Mouse (Mus musculus) gastrocnemius, postnatal 10 days (tissue): ENCODE results near the gene Pik3cg. TPM values are rescaled to one million over a fixed set of nuclear protein-coding genes. Genes with fewer than 3 reads are reported as not detected.

Experiments
- DNase-seq: peaks from one replicate; pipeline ENCODE4 v3.0.0; 2021; ENCODE audit warnings: mixed read lengths
- total RNA-seq, 2 experiments: library from RNA; stranded (reverse); gene quantifications; 2 replicates each; pipeline ENCODE4 v1.2.3; 2021

Pik3cg gene
- total RNA-seq, 2 experiments from 2014 or later, result 2.0 to 3.6 TPM

DNA sequence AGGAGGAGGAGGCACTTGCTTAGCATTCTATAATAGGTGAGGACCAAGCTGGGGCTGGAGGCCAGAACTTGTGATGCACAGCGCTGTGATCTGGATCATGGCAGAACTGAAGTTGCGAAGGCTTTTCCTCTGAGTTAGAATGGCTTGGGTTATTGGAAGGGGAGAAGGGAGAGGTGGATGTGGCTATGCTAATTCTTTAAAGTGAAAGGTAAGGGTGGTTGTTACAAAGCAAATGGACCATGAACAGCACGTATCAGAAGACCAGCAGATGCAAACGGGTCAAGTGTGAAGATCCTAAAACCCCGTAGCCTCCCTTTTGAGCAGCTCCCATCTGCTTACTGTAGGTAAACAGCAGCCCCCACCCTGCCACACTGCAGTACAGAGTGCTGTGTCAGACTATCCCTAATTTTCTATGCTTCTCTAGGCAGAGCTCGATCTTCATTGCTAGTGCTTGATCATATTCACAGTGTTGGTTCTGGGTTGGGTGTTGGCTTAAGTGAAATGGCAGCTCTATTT, 7.3 kb downstream of the Pik3cg start:
- no peak for DNase-seq

DNA sequence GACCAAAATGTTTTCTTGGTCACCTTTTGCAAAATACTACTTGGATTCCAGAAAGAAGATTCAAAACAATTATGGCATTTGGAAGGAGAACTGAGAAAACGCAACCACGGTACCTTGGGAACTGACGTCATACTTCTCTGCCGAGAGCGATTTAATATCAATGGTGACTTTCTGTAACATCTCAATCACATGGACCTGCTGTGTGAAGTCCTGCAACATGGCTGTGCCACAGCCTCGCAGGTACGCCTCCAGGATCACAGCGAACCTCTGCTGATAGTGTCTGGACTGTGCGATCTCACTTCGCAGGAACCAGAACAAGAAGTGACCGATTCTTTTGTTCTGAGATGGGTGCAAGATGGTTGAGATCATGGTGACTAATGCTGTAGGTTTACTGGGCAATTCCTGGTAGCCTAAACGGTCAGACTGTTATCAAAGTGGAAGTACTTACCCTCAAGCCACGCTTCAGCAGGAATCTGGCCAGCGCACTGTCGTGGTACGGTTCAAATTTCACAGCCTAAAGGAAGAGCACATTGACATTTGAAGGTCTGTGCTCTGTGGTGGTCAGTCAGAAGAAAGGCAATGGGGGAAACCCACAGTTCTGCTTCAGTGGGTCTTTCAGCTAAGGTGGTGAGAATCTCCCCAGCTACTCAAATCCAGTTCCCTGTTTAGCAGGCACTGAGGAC, 7.9 kb downstream of the Pik3cg start:
- no peak for DNase-seq

DNA sequence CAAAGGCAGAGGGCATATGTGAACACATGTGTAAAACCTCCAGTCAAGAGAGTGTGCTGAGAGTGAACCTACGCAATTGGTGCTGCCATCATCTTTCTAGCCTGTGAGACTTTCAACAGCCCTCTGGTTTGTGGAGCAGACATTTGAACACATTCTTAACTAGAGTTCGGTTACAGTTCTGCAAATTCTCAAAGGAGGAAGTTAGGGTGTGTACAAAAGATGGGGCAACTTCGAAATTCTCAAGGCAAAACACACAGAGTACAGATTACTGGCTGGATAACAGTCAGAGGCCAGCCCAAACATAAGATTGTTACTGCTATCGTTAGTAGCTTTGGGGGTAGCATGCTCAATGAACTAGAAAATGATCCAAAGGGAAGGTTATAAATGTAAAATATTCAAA, 9.0 kb downstream of the Pik3cg start:
- DNase-seq, result no peak

DNA sequence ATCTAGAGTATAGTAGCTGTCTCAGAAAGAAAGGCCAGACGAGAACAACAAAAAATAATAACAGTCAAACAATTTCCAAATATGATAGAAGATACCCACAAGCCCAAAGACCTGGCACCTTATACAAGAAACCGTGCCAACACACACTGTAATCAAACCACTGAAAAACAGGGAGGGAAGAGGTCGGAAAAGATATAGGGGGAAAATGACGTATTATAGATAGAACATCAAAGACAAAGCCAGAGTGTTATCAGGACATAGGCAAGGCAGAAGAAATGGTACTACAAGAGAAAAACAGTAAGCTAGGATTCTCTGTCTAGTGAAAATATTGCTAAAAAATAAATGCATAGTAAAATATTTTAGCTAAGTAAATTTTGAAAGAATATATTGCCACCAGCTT, 10.4 kb downstream of the Pik3cg start:
- no peak for DNase-seq

DNA sequence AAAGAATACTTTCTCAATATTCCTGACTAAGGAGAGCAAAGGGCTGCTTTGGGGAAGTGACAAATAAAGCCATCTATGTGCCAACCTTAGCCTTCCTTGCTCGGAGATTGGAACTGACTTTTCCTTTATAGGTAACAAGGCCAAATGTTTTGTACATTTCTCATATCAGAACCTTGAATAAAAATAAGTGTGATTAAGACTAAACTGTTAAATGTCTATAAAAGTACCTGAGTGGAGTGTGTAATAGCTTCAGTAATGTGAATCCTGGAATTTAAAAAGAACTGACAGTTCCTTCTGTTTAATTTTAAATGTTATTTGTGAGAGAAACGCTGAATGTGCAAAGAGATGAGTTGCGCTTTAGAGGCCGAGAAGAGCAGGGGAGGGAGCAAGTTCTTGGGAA, 13.5 kb downstream of the Pik3cg start:
- DNase-seq, result no peak

DNA sequence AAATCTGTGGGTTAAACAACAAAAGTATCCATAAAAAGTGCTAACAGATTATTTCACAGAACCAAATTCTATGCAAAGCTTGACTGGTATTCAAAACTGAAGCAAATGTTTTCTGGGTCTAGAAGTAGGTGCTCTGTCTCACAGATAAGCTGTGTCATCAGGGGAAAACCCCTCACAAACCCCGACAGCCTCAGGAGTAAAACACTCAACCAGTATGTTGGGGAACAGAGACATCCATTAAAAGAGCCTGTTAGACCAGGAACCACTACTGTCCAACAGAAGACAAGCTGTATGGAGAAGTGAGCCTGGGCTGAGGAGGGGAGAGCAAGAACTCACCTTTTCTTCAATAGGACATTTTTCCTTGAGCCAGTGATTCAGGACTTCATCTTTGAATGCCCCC, 14.1 kb downstream of the Pik3cg start:
- no peak for DNase-seq

DNA sequence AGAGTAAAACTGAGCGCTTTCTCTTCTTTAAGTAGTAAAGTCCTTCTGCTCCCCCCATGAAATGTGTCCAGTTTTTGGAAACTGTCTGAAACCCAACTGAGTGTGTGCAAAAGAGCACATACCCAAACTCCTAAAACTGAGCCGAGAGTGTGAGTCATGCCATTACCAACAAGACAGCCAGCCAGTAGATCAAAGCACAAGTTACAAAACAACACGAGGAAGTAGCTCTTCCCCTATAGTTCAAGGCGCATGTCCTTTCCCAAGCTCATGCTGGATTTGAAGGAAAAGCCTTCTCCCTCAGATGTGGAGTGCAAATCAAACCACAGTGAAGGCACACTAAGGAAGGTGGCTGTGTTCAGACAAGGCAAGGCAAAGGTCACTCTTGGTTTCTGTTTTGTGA, 17.5 kb downstream of the Pik3cg start:
- no peak for DNase-seq

DNA sequence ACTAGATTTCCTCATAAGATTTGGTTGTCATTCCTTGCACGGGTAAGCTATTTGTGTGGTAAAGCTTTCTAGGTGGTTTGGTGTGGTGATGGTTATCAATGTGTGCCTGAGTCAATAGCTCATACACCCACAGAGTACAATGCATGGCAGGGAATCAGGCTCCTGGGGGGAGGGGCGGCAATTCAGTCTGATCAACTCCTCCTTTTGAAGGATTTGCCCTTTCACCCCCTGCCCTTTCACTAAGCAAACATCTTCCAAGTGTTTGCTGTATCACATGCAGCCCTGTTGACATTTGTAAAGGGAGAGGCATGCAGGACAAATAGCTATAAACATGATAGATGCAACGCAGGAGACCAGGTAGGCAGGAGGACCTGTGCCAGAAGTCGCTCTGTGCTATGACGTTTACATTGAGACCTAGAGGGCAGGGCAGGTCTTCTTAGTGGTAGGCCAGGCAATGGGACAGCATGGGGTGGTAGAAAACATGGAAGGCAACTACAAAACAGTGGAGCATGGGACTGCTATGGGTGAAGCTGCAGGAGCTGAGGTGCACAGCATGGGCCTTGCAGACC, 20.7 kb downstream of the Pik3cg start:
- no peak for DNase-seq

DNA sequence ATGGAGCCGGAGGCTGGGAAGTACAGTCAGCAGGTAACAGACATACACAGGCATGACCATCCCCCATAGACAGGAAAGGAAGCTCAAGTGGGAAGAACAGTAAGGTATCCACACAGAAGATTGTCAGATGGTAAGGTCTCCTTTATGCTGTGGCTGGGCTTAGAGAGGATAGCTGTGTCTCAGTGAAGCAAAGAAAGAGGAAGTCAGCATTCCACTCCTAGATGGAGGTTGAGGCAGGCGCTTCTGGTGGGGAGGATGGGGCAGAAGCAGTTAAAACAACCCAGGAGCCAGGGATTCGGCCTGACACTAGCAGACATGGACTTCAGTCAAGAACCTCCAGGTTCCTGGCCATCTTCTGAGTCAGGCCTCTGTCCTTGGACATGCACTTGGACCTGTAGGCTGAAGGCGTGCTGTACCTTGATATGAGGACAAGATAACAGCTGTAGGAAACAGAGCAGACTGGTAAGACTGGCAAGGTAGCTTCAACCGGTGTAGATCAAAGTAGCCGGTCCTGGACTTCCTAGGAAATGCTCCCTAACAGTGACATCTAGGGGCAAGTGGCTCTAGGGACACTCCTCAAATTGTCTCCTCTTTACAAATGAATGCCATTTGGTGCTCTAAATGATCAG, 21.7 kb downstream of the Pik3cg start:
- DNase-seq, result no peak

DNA sequence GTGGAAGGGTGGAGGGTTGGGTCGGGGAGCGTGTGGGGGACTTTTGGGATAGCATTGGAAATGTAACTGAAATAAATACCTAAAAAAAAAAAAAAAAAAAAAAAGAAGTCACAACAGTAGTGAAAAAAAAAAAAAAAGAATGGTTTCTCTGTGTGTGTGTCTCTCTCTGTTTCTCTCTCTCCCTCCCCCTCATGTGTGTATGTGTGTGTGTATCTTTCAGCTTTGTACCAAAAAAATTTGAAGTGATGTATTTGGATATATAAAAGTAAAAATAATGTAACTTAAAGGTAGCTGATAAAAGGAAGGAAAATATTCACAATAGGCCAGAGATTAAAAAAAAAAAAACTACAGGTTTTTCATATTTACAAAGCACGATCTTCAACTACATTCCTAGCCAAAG, 23.6 kb downstream of the Pik3cg start:
- no peak for DNase-seq

DNA sequence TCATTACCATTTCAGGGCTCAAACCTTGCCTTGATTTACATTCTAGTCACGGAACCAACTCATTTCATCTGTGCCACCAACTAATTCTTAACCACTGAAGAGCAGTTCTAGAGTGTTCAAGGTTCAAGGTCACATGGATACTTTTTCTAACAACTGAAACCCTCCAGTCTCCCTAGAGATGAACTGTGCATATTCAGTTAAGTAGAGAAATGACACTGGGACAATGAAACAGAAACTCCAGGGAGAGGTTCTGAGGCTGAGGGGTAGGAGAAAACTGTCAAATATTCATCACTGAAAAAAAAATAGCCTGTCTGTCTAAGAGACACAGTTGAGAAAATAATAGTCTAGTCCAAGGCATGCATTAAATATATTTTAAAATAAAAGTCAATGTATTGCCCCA, 24.9 kb downstream of the Pik3cg start:
- DNase-seq, result no peak

DNA sequence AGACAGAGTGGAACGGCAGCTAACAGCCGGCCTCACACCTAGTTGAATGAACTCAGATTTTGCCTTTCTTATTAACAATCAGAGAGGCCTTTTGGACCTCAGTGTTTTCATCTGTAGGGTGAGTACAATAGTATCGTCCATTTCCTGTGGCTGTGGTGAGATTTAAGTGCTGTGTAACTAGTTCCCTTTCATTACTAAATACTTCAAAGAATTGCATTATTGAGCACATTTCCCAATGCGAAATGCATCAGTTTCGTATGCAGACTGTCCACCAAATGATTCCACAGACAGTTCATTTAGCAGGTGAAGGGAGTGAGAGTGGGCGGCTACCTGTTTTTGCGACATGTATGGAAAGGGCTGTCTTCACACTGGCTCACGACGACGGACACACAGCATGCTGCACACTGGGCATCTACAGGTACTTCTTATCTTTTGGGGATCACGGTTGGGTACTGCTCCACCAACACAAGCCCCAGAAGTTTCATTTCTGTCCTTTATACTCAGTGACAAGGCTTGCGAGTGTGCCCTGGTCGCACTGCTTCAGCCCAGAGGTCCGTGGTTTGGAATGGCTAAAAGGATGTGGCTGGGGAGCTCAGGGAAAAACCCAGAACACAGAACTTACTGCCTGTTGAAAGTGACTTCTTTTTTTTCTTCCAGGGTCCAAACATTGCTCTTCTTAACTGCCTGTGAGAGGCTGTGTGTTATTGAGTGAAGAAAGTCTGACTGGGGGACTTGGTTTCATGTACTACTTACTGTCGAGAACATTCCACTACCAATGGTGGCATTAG, 25.6 kb downstream of the Pik3cg start:
- no peak for DNase-seq

DNA sequence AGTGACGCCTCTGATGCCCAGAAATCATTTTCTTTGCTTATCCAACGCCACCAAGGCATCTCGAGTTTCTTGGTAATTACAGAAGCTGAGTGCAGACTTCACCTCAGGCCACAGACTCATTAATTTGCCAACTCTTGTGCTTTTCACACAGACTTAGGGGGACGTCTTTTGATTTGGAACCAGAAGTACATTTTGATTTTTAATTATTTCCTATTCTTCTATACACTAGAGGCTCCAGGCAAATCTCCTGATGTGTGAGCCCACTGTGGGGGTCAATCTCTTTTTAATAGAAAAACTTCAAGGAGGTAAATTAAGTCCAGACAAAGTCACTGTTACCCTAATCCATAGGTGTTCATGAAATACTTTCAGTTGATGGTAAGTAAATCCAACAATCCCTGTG, 26.6 kb downstream of the Pik3cg start:
- DNase-seq, result no peak

DNA sequence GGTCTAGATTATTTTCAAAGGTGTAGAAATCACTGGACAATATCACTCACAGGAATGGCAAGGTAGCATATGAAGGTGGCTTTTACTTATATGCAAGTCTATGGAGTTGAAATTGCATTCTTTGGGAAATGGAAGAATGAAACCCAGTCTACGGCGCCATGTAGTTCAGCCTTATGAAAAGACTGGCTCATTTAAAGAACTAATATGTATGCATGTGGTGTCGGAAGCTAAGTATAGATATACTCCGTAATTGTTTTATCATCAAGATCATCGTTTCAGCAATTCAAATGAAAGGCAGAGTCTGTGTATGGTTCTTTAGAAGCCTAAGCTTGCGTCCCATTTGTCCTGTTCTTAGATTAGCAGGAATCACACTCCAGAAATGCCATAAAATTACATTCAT, 34.0 kb downstream of the Pik3cg start:
- DNase-seq, result no peak

DNA sequence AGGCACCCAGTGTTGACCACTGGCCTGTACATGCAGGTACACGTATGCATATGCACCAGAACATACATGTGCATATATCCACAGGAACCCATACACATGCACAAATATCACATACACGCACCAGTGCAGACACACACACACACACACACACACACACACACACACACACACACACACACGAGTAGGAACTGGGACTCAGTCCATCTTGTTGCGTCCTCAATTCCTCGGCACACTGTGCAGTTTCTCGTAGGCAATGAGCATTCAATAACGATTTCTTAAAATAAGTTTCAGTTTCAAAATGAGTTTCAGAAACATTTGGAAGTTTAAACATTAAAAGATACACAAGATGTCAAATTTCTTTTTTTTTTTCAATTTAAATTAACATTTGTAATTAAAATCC, 35.6 kb downstream of the Pik3cg start:
- DNase-seq, result no peak

DNA sequence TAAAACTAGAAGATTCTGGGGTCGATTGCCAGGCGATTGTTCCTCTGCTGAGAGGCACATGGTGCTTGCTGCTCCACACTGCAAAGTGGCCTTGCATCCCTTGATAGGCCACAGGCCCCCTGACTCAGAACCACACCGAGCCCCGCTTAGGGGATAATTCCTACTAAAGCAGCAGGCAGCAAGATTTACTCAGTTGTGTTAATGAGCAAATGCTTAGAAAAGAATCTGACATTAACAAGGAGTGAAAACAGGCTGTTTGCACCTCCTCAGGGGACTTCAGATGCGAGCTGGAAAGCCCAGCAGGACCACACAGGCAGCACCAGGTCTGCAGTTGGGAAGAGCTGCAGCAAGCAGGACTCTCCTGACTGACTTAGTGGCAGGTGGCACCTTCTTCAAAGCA, 39.3 kb downstream of the Pik3cg start:
- DNase-seq, result no peak

DNA sequence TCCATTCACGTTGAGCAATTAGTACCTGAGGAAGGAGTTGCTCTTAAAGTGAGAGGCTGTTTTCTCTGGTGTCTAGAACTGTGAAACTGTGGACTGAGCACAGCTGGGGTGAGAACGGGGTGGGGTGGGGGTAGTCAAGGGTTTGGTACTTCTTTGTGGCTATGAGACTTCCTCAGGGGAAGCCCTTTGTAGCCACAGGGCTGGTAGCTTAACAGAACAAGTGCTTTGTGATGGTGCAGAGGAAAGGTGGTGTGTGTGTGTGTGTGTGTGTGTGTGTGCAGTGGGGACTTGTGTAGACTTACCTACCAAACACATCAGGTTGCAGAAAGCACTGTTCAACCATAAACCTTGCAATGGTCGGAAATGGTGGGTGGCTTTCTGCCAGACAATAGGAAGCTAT, 39.7 kb downstream of the Pik3cg start:
- DNase-seq, result no peak

DNA sequence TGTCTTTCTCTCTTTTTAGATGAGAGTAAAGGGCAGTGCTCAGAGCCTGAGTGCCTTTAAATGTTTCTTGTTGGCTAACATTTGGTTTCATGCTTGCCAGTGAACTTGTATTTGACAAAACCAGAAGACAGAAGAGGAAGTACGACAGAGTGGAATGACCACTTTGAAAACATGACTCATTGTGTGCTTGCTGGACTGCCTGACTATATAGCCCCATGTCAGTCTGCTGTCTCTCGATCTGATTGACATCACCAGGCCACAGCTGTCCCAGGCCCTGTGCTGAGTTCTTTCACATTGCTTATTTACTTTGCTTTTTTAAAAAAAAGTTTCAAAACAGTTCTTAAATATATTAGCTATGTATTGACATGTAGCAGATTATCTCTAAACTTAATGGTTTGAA, 44.8 kb downstream of the Pik3cg start:
- DNase-seq, result no peak

DNA sequence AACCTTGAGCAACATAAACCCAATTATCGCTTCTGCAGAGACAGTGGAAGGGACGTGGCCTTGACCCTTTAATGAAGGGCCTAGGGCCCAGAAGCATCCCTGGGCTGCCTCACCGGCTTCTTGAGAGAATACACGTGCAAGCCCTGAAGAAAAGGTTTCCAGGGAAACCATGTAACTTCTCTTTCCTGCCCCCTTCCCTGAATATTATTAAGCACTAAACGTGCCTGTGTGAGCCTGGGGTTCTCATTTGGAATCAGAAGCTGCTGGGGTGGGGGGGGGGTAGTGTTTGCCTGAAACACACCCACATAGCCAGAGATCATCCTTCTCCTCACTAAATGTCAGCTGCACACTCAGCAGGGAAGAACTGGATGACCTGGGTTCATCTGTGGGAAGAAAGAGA, 49.7 kb downstream of the Pik3cg start:
- DNase-seq, result no peak

DNA sequence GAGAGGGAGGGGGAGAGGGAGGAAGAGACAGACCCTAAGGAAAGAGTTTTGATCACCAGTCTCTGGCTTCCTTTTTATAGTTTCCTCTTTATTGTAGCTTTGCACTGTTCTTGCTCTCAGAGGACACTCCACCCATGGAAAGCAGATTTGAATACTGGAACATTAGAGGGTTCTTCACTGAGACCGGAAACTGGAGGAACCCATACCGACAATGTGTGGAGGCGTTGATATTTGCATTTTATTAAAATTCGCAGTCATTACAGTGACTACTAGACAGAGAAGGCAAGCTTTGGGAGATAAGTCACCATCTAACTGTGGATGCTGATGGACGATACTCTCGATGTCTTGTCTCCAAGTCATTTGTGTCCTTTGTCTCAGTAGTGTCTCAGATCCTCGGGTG, 61.9 kb downstream of the Pik3cg start:
- DNase-seq, result no peak

DNA sequence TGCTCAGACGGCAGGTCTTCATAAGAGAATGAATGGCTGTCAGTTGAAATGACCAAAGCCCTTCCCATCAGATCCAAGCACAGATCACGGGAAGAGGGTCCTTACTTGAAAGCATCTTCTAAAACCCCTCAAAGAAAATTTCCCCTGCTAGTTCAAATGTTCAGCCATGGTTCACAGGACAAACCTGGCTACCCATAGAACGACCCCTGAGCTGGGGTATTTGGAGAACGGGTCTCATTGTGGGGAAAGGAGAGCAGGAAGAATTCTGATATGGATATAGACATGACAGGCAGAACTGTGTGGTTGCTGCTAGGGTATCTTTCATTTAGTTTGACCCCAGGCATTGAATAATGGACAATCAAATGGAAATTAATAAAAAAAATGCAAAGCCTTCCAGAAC, 62.8 kb downstream of the Pik3cg start:
- no peak for DNase-seq

DNA sequence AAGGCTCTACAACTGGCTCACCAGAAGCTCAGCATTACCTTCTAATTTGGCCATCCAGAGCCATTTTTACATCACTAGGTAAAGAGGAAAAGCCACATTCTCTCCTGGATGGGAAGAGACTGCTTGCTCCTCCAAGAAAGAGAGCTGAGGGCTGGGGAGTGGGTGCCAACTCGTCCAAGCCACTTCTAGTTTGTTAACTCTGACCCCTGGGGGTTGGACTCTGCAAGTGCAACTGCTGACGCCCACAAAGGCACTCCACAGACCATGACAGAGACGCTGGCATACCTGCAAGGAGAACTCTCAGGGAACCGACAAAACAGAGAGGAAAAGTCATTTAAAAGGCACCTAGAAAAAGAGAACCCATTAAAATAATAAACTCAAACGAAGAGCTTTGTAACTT, 63.9 kb downstream of the Pik3cg start:
- DNase-seq, result peak; percentile 84

DNA sequence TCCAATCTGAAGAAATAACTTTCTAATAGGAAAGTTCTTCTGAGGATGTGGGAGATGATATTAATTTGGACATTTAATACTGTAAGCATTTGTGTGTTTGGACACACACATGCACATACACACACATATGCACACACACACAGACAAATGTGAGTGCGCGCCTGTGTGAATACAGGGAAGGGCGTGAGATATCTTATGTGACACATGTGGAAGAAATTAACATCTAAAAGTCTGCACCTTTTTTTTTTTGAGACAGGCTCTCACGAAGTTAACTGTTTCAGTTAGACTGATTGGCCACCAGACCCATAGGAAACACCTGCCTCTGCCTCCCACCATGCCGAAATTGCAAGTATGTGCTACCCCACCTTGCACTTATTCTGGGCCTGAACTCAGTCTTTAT, 64.7 kb downstream of the Pik3cg start:
- DNase-seq, result no peak
